Mouse (Mus musculus) lung, postnatal 0 days (tissue): ENCODE data around the gene Smagp.

Experiments used
- CTCF ChIP-seq: IDR thresholded peaks from 2 replicates; pipeline ENCODE4 v1.5.1; 2016; ENCODE audit warnings: antibody characterized with exemption, mild to moderate bottlenecking
- EP300 ChIP-seq: IDR thresholded peaks from 2 replicates; pipeline ENCODE4 v1.6.1; 2016; ENCODE audit warnings: antibody characterized with exemption, mild to moderate bottlenecking, control low read depth

GRCm38 (mm10) chr15:100619200-100619599 is 17.5 kb downstream of the Smagp start:
- TF ChIP-seq CTCF (no peak), EP300 (no peak)
